Mouse (Mus musculus) retina, embryonic 14.5 days (tissue): Measurements from ENCODE around the gene Wdr53.
A peak's percentile ranks its signal among the peaks of the same experiment; 100 is the strongest.
"Not testable (repeated sequence)": the region's sequence is repeated elsewhere in the genome, so short reads cannot be mapped to it uniquely, and the experiment has no call there.

Experiments used
- DNase-seq: peaks from one replicate; pipeline ENCODE4 v3.0.0-alpha.2; 2015; ENCODE audit warnings: low spot score

Wdr53 gene

DNA sequence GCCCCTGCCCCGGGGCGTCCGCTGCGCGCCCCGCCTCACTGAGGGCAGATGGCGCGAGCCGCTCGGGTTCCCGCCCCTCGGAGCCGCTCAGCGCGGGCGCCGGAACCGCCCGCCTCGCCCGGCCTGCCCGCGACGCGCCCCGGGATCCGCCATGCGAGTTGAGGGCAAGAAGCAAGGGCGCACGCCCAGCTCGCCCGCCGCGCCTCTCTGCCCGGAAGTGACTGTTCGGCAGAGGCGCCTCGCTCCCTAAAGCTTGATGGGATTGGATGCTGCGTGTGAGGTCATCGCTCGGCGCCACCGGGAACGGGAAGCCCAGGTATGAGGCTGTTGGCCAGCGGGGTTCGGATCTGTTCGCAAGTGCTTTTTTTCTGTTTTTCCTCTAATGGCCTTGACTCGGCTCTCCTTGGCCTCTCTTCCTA is at the start of gene Wdr53, which contains the start of gene Fbxo45:
Gene Wdr53 (plus strand): TSS at position 276 of the 419 bp plus-strand sequence.
Gene Fbxo45 (minus strand): TSS at position 207 of the 419 bp plus-strand sequence.
- peak; percentile 95 for DNase-seq

DNA sequence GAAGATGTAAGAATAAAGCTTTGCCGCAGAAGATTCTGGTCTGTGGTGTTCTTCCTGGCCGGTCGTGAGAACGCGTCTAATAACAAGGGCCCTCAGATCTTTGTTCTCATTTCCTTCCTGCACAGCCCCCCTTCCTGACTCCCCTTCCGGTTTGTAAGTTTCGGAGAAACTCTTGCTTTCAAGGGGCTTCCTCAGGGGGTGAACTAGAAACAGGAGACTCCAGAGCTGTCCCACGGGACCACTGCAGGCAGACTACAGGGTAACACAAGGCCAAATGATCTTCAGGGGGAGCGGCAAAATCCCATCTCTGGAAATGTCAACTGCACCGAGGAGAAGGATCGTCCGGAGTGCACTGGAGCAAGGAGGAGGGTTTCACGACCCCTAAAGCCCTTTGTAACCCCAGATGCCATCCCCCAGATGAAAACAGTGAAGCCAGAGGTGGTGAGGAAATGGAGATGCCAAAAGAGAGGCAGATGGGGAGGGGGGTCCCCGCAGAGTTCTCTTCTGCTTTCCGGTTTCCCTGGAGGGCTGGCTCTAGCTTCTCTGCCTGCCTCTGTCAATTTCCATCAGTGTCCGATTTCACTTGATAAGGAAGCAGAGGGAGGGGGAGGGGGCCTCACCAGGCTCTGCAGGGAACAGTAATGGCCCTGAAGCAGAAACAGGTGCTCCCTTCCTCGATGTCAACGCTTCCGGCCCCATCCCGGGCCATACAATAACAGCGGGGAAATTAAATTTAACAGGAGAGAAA is 46.6 kb upstream of the Wdr53 start:
- peak; percentile 82 for DNase-seq

DNA sequence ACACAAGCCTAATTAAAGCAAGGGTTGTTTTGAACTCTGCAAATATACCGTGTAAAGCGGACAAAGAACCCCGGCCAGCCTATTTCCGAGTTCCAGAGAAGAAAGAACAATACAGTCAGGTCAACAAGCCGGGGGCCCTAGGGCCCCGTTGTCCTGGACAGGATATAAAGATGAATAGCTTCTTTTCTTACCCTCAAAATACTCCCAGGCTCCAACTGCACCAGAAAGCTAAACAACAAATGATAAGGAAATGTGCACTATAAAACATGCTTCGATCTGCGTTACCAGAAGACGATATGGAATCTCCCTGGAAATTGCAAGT is 46.1 kb upstream of the Wdr53 start:
- no peak for DNase-seq

DNA sequence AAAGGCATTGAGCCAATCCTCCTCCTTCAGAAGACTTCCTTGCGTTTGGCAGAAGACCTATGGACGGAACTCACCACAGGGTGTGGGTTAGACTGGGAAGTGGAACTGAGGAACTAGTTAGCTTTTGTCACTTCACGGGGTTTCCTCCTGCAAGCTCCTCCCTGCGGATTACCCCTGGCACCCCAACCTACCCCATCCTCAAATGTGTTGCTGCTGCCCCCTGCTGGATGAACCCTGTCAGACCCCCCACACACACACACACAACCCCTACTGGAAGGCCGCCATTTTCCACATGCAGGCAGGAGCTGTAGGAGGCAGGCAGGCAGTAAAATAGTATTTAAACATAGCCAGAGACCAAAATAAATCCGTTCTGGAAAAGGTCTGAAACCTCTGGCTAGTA is 44.3 kb upstream of the Wdr53 start:
- no peak for DNase-seq

DNA sequence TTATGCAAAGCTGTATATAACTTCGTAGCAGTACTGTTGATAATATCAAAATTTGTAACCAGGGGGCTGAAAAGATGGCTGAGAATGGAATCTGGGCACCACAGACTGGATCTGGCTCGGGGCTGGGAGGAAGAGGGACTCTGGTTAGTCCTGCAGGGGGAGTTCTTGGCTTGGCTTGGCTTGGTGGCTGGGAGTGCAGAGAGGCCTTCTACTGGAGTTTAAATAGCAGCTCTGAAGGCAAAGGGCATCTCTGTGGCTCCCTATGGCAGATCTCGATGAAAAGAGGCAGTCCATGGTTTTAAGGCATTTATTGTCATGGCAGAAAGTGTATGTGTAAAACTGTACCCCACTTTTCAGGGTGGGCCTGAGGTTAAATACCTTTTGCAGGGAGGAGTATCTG is 42.1 kb upstream of the Wdr53 start:
- DNase-seq: peak; percentile 14

DNA sequence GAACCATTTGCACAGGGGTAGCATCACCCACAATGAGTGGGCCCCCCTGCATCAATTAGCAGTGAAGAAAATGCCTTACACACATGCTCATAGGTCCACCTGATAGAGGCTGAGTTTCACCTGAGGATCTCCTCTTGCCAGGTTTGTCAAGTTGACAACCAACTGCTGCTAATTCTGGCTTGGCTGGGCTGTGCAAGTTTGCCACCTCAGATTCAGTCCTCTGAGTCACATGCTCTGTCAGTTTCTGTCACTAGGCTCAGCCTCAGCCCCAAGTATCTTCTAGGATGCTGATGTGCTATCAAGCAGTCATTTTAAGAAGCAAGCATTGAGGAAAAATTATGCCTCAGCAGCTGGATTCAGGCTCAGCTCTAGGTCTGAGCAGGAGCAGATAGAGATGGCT is 32.9 kb upstream of the Wdr53 start:
- no peak for DNase-seq

DNA sequence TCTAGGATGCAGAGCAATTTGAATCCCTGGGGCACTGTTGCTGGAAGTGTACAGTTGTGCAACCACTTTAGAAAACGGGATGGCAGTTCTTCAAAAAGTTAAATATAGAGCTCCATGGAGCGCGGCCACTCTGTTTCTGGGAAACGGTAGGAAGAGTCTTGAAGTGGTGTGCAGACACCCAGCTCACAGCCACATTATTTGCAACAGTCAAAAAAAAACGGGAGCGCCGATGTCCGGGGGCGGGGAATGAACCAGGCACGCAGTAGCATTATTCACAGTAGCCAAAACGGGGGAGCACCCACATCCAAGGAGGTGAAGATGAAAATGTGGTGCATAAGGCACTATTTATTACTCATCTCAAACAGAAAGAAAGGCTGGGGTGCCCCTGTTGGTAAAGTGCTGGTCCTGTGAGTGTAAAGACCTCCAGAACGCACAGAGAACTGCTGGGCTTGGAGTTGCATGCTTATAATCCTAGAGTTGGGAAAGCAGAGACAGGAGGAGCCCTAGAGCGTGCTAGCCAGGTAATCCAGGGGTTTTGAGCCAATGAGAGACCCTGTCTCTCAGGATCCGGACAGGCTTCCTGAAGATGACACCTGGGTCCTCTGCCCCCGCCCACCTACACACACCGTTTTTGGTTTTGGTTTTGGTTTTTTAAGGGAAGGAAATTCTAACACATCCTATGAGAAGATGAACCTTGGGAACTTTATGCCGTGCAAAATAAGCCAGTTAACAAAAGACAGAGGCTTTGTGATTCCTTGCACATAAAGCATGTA is 32.0 kb upstream of the Wdr53 start:
- DNase-seq: no peak

DNA sequence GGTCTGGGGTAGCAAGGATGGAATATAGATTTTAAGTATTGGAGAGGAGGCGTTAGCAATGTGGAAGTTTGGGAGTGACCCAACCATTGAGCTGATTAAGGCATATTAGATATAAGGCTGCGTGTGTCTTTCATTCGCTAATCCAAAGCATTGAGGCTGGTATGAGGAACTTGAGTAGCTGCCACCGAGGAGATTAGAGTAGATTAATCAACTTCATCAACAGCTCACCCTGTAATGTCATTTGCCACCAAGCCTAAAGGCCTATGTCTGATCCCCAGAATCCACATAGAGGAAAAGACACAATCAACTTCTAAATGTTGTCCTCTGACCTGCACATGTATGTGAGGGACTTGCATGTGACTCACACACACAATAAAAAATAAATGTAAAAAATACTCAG is 25.2 kb upstream of the Wdr53 start:
- DNase-seq: no peak

DNA sequence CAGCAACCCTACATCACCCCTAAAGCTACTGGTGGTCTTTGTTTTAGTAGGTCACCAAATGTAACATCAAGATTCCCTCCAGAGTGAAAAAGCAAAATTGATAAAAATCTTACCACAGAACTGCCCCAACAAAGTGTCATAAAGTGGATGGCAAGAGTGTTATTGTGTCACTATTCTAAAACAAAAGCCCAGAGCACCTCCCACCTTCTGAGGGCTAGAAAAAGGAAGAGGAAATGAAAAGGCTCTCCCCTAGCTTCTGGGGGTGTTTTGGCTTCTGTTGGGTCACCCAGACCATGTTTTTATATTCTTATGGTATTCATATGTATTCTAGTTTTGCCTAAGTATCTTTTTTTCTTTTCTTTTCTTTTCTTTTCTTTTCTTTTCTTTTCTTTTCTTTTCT is 24.6 kb upstream of the Wdr53 start:
- no peak for DNase-seq

DNA sequence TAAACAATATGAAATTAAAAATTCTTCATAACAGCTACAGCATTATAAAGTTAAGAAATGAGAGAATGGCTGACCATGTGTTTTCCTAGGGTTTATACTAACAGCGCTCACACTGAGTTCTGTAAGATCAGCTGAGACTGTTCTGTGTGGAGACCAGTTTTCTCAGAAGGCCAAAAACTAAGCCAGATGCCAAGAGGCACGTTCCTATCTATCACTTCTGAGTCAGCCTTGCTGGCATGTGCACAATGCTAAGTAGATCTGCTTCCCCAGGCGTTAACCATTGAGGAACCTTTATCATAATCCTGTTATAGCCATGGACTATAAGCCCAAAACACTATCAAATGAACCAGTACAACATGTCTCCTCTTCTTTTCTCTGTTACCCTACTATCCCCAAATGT is 15.0 kb upstream of the Wdr53 start:
- not testable (repeated sequence) for DNase-seq

DNA sequence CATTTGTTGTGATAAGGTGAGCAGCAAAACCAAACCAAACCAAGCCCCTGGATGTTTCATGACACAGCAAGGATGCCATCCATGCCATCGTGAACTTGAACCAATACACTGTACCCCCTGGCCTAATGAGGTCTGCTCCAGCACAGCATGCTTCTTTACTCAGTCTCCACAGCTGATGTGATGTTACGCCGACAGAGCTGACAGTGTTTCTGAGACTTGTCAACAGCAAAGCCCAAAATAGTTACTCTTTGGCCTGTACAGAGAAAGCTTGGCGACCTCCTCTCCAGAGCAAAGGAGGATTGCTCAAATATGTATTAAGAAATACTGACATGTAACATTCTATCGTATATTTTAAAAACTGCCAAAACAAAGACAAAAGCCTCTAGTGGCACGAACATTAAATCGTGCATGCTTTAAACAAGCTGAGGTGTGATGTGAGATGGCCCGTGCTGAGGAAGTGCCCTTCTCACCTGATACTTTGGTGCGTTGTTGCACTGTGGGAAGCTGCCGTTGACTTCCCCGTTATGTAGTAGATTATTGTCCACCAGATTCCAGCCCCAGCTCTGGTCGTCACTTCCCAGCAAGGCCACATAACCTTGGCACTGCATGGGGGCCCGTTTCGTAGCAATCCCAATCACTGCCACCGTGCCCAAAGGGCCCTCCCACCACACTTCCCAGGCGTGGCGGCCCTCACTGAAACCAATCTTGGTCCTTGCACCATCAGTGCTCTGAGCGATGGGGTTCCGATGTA is 8.9 kb upstream of the Wdr53 start:
- DNase-seq: no peak

DNA sequence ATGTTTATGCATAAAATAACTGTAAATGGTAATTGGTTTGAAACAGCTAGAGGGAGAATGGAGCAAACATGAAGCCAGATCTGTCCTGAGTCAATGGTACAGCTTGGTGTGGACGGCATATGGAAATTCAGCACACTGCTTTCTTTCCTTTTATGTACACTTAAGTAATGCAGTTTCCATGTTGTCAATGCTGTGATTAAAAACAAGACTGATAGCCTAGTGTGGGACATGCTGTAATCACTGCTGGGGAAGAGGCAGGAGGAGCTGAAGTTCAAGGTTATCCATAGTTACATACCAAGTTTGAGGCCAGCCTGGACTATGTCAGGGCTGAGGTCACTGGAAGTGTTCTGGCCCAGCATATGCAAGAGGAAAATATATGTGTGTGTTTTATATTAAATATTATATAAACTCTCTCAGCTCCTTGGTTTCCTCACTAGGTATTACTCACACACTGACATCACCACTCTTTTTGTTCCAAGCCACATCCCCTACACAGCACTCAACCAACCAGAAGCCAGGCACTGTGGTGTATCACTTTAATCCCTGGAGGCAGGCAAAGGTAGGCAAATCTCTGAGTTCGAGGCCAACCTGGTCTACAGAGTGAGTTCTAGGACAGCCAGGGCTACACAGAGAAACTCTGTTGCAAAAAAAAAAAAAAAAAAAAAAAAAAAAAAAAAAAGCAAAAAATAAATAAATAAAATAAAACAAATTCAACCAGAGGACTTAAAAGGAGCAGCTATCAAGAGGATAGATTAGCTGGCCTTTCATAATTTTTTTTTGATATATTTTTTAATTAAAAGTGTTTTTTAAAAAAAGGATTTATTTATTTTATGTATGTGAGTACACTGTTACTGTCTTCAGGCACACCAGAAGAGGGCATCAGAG is 7.4 kb upstream of the Wdr53 start:
- DNase-seq: no peak

DNA sequence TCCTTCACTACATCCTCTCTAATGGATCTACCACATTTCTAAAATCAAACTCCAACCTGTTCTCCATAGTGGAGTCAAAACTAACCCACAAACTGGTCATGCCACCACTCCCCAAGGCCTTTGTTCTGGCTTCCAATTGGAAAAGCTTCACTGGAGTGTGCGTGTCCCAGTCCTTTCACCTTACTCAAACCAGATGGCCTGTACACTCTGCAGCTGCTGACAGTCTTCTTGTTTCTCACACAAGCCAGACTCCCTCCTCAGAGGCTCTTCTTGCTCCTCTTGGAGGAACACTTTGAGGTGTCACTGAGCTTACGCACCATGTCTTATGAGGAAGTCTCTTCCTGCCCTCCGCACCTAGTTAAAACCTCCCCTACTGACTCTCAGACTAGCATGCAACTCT is 3.1 kb upstream of the Wdr53 start:
- DNase-seq: no peak

DNA sequence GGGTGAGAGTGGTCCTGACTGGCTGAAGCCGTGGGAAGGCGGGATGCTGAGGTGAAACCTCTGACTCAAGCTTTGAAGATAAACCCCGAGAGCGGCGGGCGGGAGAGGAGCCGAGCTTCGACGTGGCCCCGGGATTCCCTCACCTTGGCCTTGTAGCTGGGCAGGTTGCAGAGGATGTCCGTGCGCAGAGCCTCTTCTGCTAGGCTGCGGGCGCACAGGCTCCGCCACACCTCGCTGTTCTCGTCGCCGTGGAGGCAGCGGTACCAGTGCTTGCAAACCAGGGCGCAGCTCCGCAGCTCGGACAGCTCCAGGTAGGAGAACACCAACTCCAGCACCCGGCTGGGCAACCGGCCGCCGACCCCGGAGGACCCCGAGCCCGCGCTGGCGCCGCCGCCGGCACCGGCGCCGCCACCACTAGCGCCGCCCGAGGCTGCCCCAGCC is 656 bp upstream of the Wdr53 start:
- DNase-seq: peak; percentile 49

DNA sequence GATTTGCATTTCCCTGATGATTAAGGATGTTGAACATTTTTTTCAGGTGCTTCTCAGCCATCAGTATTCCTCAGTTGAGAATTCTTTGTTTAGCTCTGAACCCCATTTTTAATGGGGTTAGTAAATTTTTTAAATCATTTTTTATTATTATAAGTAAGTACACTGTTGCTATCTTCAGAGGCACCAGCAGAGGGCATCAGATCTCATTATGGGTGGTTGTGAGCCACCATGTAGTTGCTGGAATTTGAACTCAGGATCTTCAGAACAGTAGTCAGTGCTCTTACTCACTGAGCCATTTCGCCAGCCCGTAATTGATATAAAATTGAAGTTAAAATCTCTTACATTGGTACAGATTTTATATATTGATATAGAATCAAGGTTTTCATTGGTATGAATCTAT is 17.2 kb downstream of the Wdr53 start:
- DNase-seq: not testable (repeated sequence)

DNA sequence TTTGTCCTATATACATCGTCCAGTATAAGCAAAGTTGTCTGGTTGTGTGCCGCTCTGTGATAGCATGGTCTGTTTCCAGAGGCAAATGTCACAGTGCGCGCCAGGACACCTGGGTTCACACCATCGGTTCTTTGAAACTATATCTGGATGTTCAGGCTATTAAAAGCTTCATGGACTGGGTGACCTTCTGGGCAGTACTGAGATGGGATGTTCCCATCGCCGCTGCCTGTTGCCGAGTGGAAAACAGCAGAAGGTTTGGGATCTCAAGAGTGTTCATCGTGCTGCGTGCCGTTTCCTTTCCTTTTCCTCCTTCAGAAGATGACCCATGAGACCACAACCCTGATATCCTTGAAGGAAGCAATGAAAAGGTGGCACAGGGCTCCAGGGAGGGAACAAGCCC is 24.3 kb downstream of the Wdr53 start, which contains the start of gene Smco1:
Gene Smco1 (plus strand): TSS at position 178 of the 400 bp plus-strand sequence.
- DNase-seq: no peak

DNA sequence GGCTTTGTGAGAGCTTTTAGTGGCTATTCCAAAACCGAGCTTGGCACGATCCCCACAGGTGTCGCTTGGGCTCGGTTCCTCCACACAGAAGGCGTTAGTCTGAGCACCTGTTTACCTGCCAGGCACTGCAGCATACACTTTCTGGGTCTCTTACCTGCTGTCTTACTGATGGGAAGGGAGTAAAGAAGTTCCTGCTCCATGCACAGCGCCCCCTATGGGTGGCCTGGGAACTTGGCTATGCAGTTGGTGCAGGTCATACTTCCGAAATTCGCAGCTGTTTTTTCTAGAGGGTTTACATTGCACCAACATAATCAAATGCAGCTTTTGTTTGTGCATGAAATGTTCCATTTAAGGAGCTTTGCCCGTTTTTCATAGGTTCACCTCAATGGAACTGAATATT is 26.3 kb downstream of the Wdr53 start:
- peak; percentile 36 for DNase-seq

DNA sequence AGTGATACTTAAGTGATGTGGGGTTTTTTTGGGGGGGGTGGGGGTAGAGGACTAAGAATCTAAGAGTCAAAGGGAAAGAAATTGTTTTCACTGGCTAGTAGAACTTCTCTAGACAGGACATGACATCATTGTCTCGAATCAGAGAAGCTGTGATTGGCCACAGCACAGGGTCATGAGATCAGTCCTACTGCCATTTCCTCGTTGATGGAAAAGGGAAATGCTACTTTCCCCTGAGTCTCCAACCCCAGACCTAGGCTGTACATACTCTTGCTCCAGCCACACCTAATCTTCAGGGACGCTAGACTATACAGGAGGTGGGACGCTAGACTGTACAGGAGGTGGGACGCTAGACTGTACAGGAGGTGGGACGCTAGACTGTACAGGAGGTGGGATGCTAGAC is 28.0 kb downstream of the Wdr53 start:
- DNase-seq: no peak

DNA sequence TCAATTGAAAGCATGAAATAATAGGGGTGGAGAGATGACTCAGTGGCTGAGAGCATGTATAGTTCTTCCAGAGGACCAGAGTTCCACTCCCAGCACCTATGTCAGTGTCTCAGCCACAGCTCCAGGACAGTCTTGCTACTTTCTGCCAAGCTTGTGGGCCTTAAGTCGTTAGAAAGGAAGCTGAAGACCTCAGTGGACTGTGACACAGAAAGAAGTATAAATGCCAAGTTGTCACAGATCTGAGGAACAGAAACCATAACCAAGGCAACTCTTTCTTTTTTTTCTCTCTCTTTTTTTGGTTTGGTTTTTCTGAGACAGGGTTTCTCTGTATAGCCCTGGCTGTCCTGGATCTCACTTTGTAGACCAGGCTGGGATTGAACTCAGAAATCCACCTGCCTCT is 28.8 kb downstream of the Wdr53 start:
- no peak for DNase-seq

DNA sequence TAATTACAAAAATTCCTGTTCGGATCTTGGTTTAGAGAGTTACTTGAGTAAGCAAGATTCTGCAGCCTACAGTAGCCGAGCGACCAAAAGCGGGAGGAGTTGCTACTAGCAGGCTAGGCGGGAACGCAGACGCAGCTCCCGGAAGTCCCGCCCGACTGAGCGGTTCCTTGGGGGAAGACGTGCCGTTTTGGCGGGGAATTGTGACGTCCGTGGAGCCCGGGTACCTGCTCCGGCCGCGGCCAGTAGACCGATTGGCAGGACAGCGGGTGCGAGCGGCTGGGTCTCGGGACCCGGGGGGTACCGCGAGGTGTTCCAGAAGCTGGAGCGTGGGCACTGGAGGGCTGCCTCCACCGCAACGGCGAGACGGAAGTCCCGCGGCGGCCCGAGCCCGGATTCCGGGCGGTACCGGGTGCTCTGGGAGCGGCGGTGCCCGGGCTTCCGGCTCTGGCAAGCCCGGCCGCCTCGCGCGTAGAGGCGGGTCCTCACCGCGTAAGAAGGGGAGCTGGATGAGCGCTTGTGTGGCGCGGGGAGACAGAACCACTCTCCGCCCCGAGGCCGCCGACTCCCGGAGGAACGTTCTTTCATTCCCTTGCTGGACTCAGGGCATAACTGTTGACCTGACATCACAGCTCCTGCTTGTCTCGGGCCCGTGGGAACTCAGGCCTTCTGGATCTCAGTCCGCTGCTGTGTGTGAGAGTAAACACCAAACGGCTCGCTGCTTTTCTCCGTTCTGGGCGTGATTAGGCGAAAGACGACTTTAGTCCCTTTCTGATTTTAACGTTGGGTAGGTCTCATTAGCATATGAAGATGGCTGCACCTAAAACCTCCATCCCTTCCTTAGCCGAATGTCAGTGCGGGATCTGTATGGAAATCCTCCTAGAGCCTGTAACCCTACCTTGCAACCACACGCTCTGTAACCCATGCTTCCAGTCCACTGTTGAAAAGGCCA is 30.6 kb downstream of the Wdr53 start, which contains the start of gene Rnf168:
Gene Rnf168 (plus strand): TSS at position 152 of the 949 bp plus-strand sequence.
- peak; percentile 88 for DNase-seq
